Mouse (Mus musculus) lung, adult 2 months (tissue): ENCODE results near the gene Sel1l3.

Experiments
- CTCF ChIP-seq: fragments of 200-500 bp; IDR thresholded peaks from 2 replicates; pipeline ENCODE4 v1.5.1; 2011; ENCODE audit warnings: mild to moderate bottlenecking, low read length, control low read depth; ENCODE audit not compliant: insufficient read depth
- POLR2A ChIP-seq: fragments of 200-500 bp; IDR thresholded peaks from 2 replicates; pipeline ENCODE4 v1.6.1; 2011; ENCODE audit warnings: low read depth, mild to moderate bottlenecking, control low read depth, low read length, borderline replicate concordance; ENCODE audit errors: extremely low read depth

- no peak for TF ChIP-seq CTCF
- no peak for TF ChIP-seq POLR2A
These were observed 99.0 kb downstream of the Sel1l3 start for GRCm38 (mm10) chr5:53114616-53115267.
